Mouse (Mus musculus) gastrocnemius, postnatal 36 days (tissue): Measurements from ENCODE around the gene Mfap3. TPM values are rescaled to one million over a fixed set of nuclear protein-coding genes. Genes with fewer than 3 reads are reported as not detected.

Source experiments
- DNase-seq, 2 experiments: peaks; one replicate each; pipeline ENCODE4 v3.0.0; 2022
- intact Hi-C: fragments of 180-260 bp; cut with DNase I; formaldehyde crosslinking; loops from one replicate; pipeline ENCODE4 v1.15.1; 2025
- long read RNA-seq, 2 experiments: library from polyadenylated mRNA; stranded (forward); transcript quantifications; one replicate each; pipeline ENCODE4 v2.0.0; 2021
- total RNA-seq, 2 experiments: library from RNA; stranded (reverse); gene quantifications; 2 replicates each; pipeline ENCODE4 v1.2.3; 2021

Gene Mfap3
- 1 to 10 TPM; 6.0 to 7.3 TPM for total RNA-seq
- long read RNA-seq, experiment 1, full-length matches to known transcripts: 1 of 1 reads
- long read RNA-seq, experiment 1, partial matches to known transcripts: 0 of 1 reads
- long read RNA-seq, experiment 1, other reads (novel, unspliced or antisense): 0 of 1 reads
- long read RNA-seq, experiment 2, partial matches to known transcripts: 0 of 1 reads
- long read RNA-seq, experiment 2, other reads (novel, unspliced or antisense): 1 of 1 reads

DNA sequence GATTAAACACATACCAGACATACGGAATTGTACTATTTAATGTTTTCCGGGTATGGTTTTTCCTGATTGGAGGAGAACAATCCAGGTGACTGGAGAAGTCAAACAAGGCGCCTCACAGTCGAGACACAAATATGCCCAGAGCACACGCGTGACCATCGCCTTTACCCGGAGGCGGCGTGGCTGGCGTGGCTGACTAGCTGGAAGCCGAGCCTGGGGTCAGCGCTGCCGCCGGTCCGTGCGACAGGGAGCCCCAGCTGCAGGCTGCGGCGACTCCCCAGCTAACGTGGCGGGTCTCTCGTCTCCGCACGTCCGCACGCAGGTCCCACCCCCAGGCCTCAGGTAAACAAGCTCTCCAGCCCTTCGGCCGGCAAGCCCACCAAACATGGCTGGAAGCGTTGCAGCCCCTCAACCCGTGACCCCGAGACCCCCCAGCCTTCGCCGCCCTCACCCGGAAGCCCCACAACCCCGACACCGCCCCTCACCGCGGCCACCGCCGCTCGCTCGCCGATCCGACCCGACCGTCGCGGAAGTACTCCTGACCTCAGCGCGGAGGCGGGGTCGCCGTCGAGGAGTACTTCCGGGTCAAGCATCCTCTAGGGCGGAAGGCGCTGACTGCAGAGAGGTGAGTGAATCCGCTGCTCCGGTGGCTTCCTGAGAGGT, at the start of gene Mfap3, which contains the start of gene Fam114a2:
Gene Mfap3 (plus strand): TSS at position 574 of the 660 bp plus-strand sequence.
Gene Fam114a2 (minus strand): TSS at position 527 of the 660 bp plus-strand sequence.
- intact Hi-C loops: no loop called here
- DNase-seq: peak; percentile 88 to 90

DNA sequence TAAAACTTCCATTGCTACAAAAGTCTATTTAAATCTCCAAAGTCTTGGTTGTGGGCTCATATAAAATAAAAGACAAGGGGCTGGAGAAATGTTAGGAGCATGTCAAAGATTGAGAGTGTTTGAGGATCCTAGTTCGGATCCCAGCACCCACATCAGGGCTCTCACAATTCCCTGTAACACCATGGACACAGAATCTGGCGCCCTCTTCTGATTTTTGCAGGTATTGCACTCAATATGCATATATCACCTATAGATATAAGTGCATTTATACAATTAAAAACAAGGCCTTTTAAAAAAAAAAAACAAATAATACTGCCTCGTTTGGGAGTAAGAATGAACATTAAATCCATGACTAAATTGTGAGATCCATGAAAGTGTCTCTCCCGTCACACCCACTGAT, 49.8 kb upstream of the Mfap3 start:
- DNase-seq: no peak
- intact Hi-C loops: loop anchor here (5.0 kb wide), 2 partner anchors 1336 to 1351 kb away; no protein-coding TSS in a partner anchor

- no peak for DNase-seq
- intact Hi-C loops: loop anchor here (5.0 kb wide), 1 partner anchor 307 kb away; no protein-coding TSS in a partner anchor
Observed at GRCm38 (mm10) chr11:57470056-57470455, 48.4 kb upstream of the Mfap3 start.

- no peak for DNase-seq
- intact Hi-C loops: loop anchor here (5.0 kb wide), 1 partner anchor 306 kb away; no protein-coding TSS in a partner anchor
Observed at GRCm38 (mm10) chr11:57470979-57471378, 47.5 kb upstream of the Mfap3 start.

DNA sequence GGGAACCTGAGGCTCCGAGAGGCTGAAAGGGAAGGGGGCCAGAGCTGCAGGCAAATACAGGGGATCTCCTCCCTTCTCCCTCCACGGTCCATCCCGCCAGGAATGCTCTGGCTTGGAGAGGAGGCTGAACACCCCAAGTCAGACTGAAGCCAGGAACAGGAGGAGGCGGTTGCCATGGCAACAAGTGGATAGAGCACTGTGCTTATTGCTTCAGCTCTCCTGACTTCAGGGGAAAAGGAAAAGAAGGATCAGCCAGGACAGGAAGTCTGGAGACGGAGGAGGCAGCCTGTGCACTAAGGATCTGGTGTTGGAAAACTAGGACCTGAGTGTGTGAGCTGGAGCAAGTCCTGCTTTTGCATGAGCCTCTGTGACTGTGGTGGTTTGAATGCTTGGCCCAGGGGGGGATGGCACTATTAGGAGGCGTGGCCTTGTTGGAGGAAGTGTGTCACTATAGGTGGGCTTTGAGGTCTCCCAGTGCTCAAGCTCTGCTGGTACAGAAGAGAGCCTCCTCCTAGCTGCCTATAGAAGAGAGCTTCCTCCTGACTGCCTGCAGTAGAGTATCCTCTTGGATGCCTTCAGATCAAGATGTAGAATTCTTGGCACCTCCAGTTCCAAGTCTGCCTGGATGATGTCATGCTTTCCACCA, 44.0 kb upstream of the Mfap3 start:
- DNase-seq: no peak
- intact Hi-C loops: loop anchor here (5.0 kb wide), 1 partner anchor 303 kb away; no protein-coding TSS in a partner anchor

DNA sequence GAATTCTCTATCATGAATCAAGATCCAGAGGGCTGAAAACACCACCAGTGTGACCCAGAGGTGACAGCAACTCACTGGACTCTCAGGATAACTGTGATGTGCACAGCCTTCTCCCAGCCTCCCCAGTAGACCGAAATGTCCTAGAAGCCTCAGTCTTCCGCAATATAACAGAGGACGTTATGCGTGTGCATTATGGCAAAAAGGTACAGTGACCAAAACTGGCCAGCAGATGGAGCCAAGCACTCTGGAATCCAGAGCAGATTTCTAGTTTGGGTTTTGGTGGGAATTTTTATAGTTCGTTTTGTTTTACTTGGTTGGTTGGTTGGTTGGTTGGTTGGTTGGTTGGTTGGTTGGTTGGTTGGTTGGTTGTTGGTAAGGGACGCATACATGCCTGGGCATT, 43.3 kb upstream of the Mfap3 start:
- no peak for DNase-seq
- intact Hi-C loops: no loop called here

DNA sequence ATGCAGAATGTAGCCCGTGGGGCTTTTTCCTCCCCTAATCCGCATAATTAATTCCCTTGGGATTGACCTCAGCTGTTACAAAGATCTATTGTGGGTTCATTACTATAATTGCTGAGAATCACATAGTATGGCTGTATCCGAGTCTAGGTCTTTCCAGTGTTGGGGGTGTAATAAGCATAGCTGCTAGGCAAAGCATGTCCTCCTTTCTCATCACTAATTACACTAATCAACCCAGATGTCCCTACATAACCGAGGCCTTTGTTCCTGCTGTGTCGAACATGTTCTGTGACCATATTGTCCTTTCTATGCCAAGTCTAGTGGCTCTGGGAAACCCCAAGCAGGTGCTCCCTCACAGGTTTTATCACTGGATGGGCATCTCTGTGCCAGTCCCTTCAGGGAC, 40.4 kb upstream of the Mfap3 start:
- intact Hi-C loops: no loop called here
- no peak for DNase-seq

DNA sequence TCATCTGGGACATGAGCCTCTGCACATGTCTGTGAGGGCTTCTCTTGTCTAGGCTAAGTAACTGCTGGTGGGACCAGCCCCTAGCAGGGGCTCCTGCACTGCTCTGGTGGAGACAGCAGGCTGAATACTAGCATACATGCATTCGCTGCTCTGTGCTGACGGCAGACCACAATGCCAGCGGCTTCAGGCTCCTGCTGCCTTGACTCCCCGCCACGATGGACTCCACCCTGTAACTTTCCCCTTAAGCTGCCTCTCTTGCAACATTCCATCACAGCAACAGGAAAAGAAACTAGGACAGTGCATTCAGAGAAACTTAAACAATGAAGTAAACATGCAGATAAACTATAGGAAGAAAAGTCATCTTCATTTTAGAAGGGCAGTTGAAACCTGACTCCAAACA, 30.0 kb upstream of the Mfap3 start:
- intact Hi-C loops: no loop called here
- DNase-seq: no peak

- DNase-seq: no peak
- intact Hi-C loops: no loop called here
Observed at GRCm38 (mm10) chr11:57496462-57497039, 21.9 kb upstream of the Mfap3 start.

- intact Hi-C loops: no loop called here
- DNase-seq: no peak
Observed at GRCm38 (mm10) chr11:57497701-57498100, 20.8 kb upstream of the Mfap3 start.

GRCm38 (mm10) chr11:57498215-57498614, 20.2 kb upstream of the Mfap3 start:
- DNase-seq: no peak
- intact Hi-C loops: no loop called here

- intact Hi-C loops: no loop called here
- DNase-seq: no peak
Observed at GRCm38 (mm10) chr11:57503155-57503554, 15.3 kb upstream of the Mfap3 start.

- intact Hi-C loops: no loop called here
- no peak for DNase-seq
Observed at GRCm38 (mm10) chr11:57506899-57507298, 11.6 kb upstream of the Mfap3 start.

DNA sequence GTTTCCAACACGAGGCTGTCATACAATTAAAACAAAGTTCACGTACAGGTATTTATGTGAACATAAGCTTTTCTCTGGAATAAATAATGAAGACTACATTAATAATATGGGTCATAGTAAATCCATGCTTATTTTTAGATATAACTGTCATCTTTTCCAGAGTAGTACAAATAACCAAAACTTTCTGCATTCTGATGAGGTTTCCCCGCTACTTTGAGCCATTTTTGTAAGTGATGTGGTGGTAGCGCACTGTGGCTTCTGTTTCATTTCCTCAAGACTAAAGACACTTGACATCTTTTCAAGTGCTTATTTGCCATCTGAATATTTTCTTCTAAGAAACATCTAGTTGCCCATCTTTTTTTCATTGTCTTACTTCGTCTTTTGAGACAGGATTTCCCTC, 3.2 kb upstream of the Mfap3 start:
- intact Hi-C loops: no loop called here
- DNase-seq: no peak

GRCm38 (mm10) chr11:57516946-57517441, 1.5 kb upstream of the Mfap3 start:
- intact Hi-C loops: no loop called here
- DNase-seq: no peak

DNA sequence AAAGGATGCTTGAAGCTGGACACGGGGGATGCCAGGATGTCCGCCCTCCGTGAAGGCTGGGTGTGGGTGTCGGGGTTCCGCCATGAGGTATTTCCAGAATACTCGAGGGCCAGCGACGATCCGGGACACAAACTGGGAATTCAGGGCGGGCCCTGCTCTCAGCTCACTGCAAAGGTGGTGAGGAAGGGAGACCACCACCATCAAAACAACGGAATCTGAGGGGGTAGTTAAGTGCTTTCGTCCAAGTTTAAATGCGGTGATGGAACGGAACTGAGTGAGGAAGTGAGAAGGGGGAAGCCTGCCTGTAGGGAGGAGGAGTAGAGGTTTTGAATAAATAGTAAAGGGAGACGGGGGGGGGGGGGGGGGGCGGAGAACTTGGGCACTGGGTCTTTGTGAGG, 286 bp downstream of the Mfap3 start:
- intact Hi-C loops: no loop called here
- no peak for DNase-seq

- no peak for DNase-seq
- intact Hi-C loops: no loop called here
Observed at GRCm38 (mm10) chr11:57519304-57519703, 840 bp downstream of the Mfap3 start.

- DNase-seq: no peak
- intact Hi-C loops: no loop called here
Observed at GRCm38 (mm10) chr11:57521206-57521605, 2.7 kb downstream of the Mfap3 start.

- DNase-seq: no peak
- intact Hi-C loops: no loop called here
Observed at GRCm38 (mm10) chr11:57522046-57522445, 3.6 kb downstream of the Mfap3 start.

- intact Hi-C loops: no loop called here
- DNase-seq: no peak
Observed at GRCm38 (mm10) chr11:57523418-57523817, 5.0 kb downstream of the Mfap3 start.

DNA sequence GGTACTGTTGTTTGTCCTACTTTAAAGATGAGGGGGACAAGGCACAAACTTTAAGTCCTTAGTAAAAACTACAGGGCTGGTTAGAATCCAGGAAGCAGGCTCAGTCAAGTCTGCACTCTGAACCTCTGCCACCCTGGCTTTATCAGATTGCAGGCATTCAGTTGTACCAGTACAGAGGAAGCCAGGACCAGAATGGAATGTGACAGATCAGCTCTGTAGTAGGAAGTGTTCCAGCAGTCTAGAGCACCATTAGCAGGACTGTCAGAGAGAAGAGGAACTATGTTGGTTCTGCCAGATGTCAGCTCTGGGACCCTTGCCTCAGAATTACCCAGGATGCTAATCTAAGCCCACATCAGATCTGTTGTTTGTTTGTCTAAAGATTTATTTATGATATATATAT, 6.1 kb downstream of the Mfap3 start:
- DNase-seq: no peak
- intact Hi-C loops: no loop called here
